Mouse (Mus musculus) heart, adult 2 months (tissue): Measurements from ENCODE around the gene Paox. TPM values are rescaled to one million over a fixed set of nuclear protein-coding genes. Genes with fewer than 3 reads are reported as not detected.

Experiments used
- DNase-seq, 2 experiments: peaks; one replicate each; pipeline ENCODE4 v3.0.0; 2021
- H3K27ac ChIP-seq: fragments of 200-600 bp; 2 replicates; pipeline ENCODE4 v1.8.1; 2022
- H3K27me3 ChIP-seq: fragments of 200-500 bp; 2 replicates; pipeline ENCODE4 v1.6.1; 2012; ENCODE audit warnings: mild to moderate bottlenecking, low read length, inconsistent platforms, mixed read lengths; ENCODE audit not compliant: control insufficient read depth, insufficient read depth
- H3K36me3 ChIP-seq: fragments of 200-500 bp; 2 replicates; pipeline ENCODE4 v1.6.1; 2012; ENCODE audit warnings: low read length, inconsistent platforms; ENCODE audit not compliant: control insufficient read depth, insufficient read depth
- H3K4me1 ChIP-seq: fragments of 200-500 bp; 2 replicates; pipeline ENCODE4 v1.6.1; 2011; ENCODE audit warnings: low read length; ENCODE audit not compliant: control insufficient read depth, insufficient read depth
- H3K4me3 ChIP-seq: fragments of 200-600 bp; 2 replicates; pipeline ENCODE4 v1.8.1; 2022
- H3K79me2 ChIP-seq: fragments of 200-500 bp; replicated peaks from 2 replicates; pipeline ENCODE4 v1.6.1; 2012; ENCODE audit warnings: mild to moderate bottlenecking, inconsistent platforms, low read length, moderate library complexity, mixed read lengths; ENCODE audit not compliant: control insufficient read depth, insufficient read depth
- H3K9ac ChIP-seq: fragments of 200-500 bp; 2 replicates; pipeline ENCODE4 v1.6.1; 2012; ENCODE audit warnings: low read depth, mild to moderate bottlenecking, control low read depth, inconsistent platforms, low read length, mixed read lengths
- CTCF ChIP-seq: fragments of 200-600 bp; IDR thresholded peaks from 2 replicates; pipeline ENCODE4 v1.8.1; 2022; ENCODE audit warnings: antibody characterized with exemption, mild to moderate bottlenecking, moderate library complexity
- EP300 ChIP-seq: fragments of 200-500 bp; IDR thresholded peaks from 2 replicates; pipeline ENCODE4 v1.6.1; 2011; ENCODE audit warnings: low read depth, low read length, control low read depth; ENCODE audit not compliant: insufficient read depth
- POLR2A ChIP-seq: fragments of 200-500 bp; IDR thresholded peaks from 2 replicates; pipeline ENCODE4 v1.6.1; 2011; ENCODE audit warnings: mild to moderate bottlenecking, low read depth, low read length, control low read depth; ENCODE audit not compliant: insufficient read depth
- WGBS: fragments of 180-500 bp; shearing (Covaris S2); methylation state at CpG from one replicate; pipeline ENCODE4 v1.1.7; 2018; 5-methylcytosine and 5-hydroxymethylcytosine counted together
- intact Hi-C: fragments of 180-260 bp; cut with DNase I; formaldehyde crosslinking; loops from one replicate; pipeline ENCODE4 v1.15.1; 2025
- polyA plus RNA-seq: library from polyadenylated mRNA; depleted of rRNA; stranded (reverse); fragments of >200 nt; gene quantifications from 2 replicates; pipeline ENCODE4 v1.2.3, GENCODE M21; 2012
- total RNA-seq, 2 experiments: library from RNA; stranded (reverse); gene quantifications; 2 replicates each; pipeline ENCODE4 v1.2.3; 2021

The Paox gene
- total and polyA plus RNA-seq, 3 experiments = 3.0 to 5.2 (median 3.4) TPM

- TF ChIP-seq POLR2A = no peak
- no peak for TF ChIP-seq CTCF
- TF ChIP-seq EP300 = no peak
- Histone ChIP-seq H3K4me3 (no peak overlapping the region), H3K36me3 (no peaks in the 10 kb centered on the region), H3K9ac (no peak overlapping the region), H3K4me1 (peaks cover 2% of the 10 kb centered on the region; the same call in 1 of the 2 replicates), H3K79me2 (no peaks in the 10 kb centered on the region), H3K27me3 (no peaks in the 10 kb centered on the region), H3K27ac (no peak overlapping the region)
- intact Hi-C loops = no loop called here
- 70% methylated on average over 4 of the region's 4 CpGs for WGBS
- no peak for DNase-seq
Measured at GRCm38 (mm10) chr7:140104009-140104408, 11.6 kb upstream of the Paox start.

GRCm38 (mm10) chr7:140111943-140112342, 3.7 kb upstream of the Paox start:
- H3K36me3 ChIP-seq = 0 out of 2 replicates have a peak, but pooled peaks cover under 1% of the 10 kb centered on the region
- WGBS = 43% methylated on average over 3 of the region's 3 CpGs

GRCm38 (mm10) chr7:140116329-140117054, 893 bp downstream of the Paox start, which contains the start of gene Echs1:
Gene Echs1, minus strand, starts transcription at chr7:140116476.
- Histone ChIP-seq H3K4me1 (no peaks in the 10 kb centered on the region; the same call in 1 of the 2 replicates), H3K27ac (peak within 1 kb of the TSS; percentile 97), H3K27me3 (no peaks in the 10 kb centered on the region), H3K9ac (peak within 1 kb of the TSS; percentile 88), H3K79me2 (no peaks in the 10 kb centered on the region; the same call in 1 of the 2 replicates), H3K36me3 (0 out of 2 replicates have a peak, but pooled peaks cover 1% of the 10 kb centered on the region), H3K4me3 (peak within 1 kb of the TSS; percentile 98)
- TF ChIP-seq EP300 (peak; percentile 64; the same call in 1 of the 2 replicates), CTCF (no peak), POLR2A (peak; percentile 91)
- intact Hi-C loops = loop anchor here (1.0 to 2.0 kb wide), 3 partner anchors 9 to 21 kb away; partner anchors contain the start of genes Fuom and Mtg1
- WGBS = 3% methylated on average over 28 of the region's 28 CpGs
- DNase-seq = peak; percentile 93 to 95

More at GRCm38 (mm10) chr7:140111943-140112342, 3.7 kb upstream of the Paox start:
- H3K79me2 ChIP-seq = no peaks in the 10 kb centered on the region; the same call in 1 of the 2 replicates
- TF ChIP-seq EP300 (no peak), CTCF (no peak), POLR2A (no peak)
- no peaks in the 10 kb centered on the region; the same call in 1 of the 2 replicates for H3K4me1 ChIP-seq
- DNase-seq = no peak
- no peak overlapping the region for H3K9ac ChIP-seq
- H3K27me3 ChIP-seq = no peaks in the 10 kb centered on the region
- intact Hi-C loops = no loop called here
- no peak overlapping the region for H3K27ac ChIP-seq
- no peak overlapping the region for H3K4me3 ChIP-seq

- no peak overlapping the region for H3K4me3 ChIP-seq
- intact Hi-C loops = no loop called here
- no peaks in the 10 kb centered on the region for H3K79me2 ChIP-seq
- H3K9ac ChIP-seq = no peak overlapping the region
- H3K36me3 ChIP-seq = 0 out of 2 replicates have a peak, but pooled peaks cover 1% of the 10 kb centered on the region
- no peak for DNase-seq
- WGBS = 91% methylated on average over 2 of the region's 2 CpGs
- TF ChIP-seq EP300 (no peak), CTCF (no peak), POLR2A (no peak)
- no peaks in the 10 kb centered on the region for H3K27me3 ChIP-seq
- no peak overlapping the region for H3K27ac ChIP-seq
- H3K4me1 ChIP-seq = peaks cover 1% of the 10 kb centered on the region; the same call in 1 of the 2 replicates
Measured at GRCm38 (mm10) chr7:140120484-140120883, 4.9 kb downstream of the Paox start.

GRCm38 (mm10) chr7:140121338-140121910, 5.8 kb downstream of the Paox start:
- no peak for DNase-seq
- Histone ChIP-seq H3K27ac (no peak overlapping the region), H3K4me1 (peaks cover 3% of the 10 kb centered on the region), H3K79me2 (no peaks in the 10 kb centered on the region), H3K9ac (no peak overlapping the region), H3K36me3 (0 out of 2 replicates have a peak, but pooled peaks cover 1% of the 10 kb centered on the region), H3K4me3 (no peak overlapping the region), H3K27me3 (no peaks in the 10 kb centered on the region)
- WGBS = 65% methylated on average over 13 of the region's 13 CpGs
- intact Hi-C loops = no loop called here
- TF ChIP-seq CTCF = no peak
- TF ChIP-seq POLR2A = no peak
- TF ChIP-seq EP300 = no peak
